Mouse (Mus musculus) lung, postnatal 0 days (tissue): ENCODE results near the gene Zfp217. TPM values are rescaled to one million over a fixed set of nuclear protein-coding genes. Genes with fewer than 3 reads are reported as not detected.
A peak's percentile ranks its signal among the peaks of the same experiment; 100 is the strongest.

Experiments used
- ATAC-seq: fragments of 200-750 bp; cut with Nextera tagmentation; 2 replicates; pipeline ENCODE4 v1.8.0; 2017; ENCODE audit warnings: moderate library complexity
- DNase-seq: peaks from one replicate; pipeline ENCODE4 v3.0.0-alpha.2; 2016; ENCODE audit warnings: low spot score
- H3K27ac ChIP-seq: fragments of 300-500 bp; sonication (generic); 2 replicates; pipeline ENCODE4 v1.5.1; 2014; ENCODE audit warnings: antibody characterized with exemption, mild to moderate bottlenecking, low read length, mixed read lengths
- H3K27me3 ChIP-seq: fragments of 300-500 bp; sonication (generic); replicated peaks from 2 replicates; pipeline ENCODE4 v1.6.1; 2014; ENCODE audit warnings: low read length, mixed read lengths; ENCODE audit not compliant: insufficient read depth
- H3K36me3 ChIP-seq: fragments of 300-500 bp; sonication (generic); 2 replicates; pipeline ENCODE4 v1.6.1; 2014; ENCODE audit warnings: low read length, mixed read lengths; ENCODE audit not compliant: insufficient read depth
- H3K4me1 ChIP-seq: fragments of 300-500 bp; sonication (generic); 2 replicates; pipeline ENCODE4 v1.6.1; 2014; ENCODE audit warnings: antibody characterized with exemption, low read depth, low read length, mixed read lengths; ENCODE audit not compliant: insufficient read depth
- H3K4me2 ChIP-seq: fragments of 300-500 bp; sonication (generic); replicated peaks from 2 replicates; pipeline ENCODE4 v1.6.1; 2014; ENCODE audit warnings: low read depth, mild to moderate bottlenecking, low read length, moderate library complexity, mixed read lengths
- H3K4me3 ChIP-seq: fragments of 300-500 bp; sonication (generic); 2 replicates; pipeline ENCODE4 v1.5.1; 2014; ENCODE audit warnings: low read depth, low read length
- H3K9ac ChIP-seq: fragments of 300-500 bp; sonication (generic); replicated peaks from 2 replicates; pipeline ENCODE4 v1.6.1; 2014; ENCODE audit warnings: low read depth, mild to moderate bottlenecking
- H3K9me3 ChIP-seq: fragments of 300-500 bp; sonication (generic); 2 replicates; pipeline ENCODE4 v1.6.1; 2016; ENCODE audit warnings: low read length, mixed read lengths
- CTCF ChIP-seq: IDR thresholded peaks from 2 replicates; pipeline ENCODE4 v1.5.1; 2016; ENCODE audit warnings: antibody characterized with exemption, mild to moderate bottlenecking
- EP300 ChIP-seq: IDR thresholded peaks from 2 replicates; pipeline ENCODE4 v1.6.1; 2016; ENCODE audit warnings: antibody characterized with exemption, mild to moderate bottlenecking, control low read depth
- WGBS: fragments of 180-500 bp; shearing (Covaris S2); extraction: QIAGEN DNeasy Blood & Tissue Kit; methylation state at CpG from one replicate; pipeline ENCODE4 v1.1.7; 2014; 5-methylcytosine and 5-hydroxymethylcytosine counted together
- polyA plus RNA-seq: library from polyadenylated mRNA; unstranded; fragments of >200 nt; fragmentation: Nextera tagmentation; extraction: Ambion mirVana; gene quantifications from 2 replicates; pipeline ENCODE4 v1.2.1, GENCODE M21; 2015

Zfp217 gene
- polyA plus RNA-seq, 1 experiment from 2014 or later = 4.4 TPM

- Histone ChIP-seq H3K9me3 (no peaks in the 10 kb centered on the region), H3K9ac (no peak overlapping the region), H3K27me3 (no peaks in the 10 kb centered on the region), H3K27ac (peak overlapping the region; percentile 38; the same call in 1 of the 2 replicates), H3K4me3 (no peak overlapping the region), H3K4me1 (peaks cover 11% of the 10 kb centered on the region; the same call in 1 of the 2 replicates), H3K4me2 (no peak overlapping the region), H3K36me3 (no peaks in the 10 kb centered on the region)
- TF ChIP-seq EP300 = no peak
- TF ChIP-seq CTCF = no peak
- 41% methylated on average over 11 of the region's 11 CpGs for WGBS
- ATAC-seq (no peak), DNase-seq (peak; percentile 69)
Measured at GRCm38 (mm10) chr2:170157280-170158200, 9.6 kb upstream of the Zfp217 start.

DNA sequence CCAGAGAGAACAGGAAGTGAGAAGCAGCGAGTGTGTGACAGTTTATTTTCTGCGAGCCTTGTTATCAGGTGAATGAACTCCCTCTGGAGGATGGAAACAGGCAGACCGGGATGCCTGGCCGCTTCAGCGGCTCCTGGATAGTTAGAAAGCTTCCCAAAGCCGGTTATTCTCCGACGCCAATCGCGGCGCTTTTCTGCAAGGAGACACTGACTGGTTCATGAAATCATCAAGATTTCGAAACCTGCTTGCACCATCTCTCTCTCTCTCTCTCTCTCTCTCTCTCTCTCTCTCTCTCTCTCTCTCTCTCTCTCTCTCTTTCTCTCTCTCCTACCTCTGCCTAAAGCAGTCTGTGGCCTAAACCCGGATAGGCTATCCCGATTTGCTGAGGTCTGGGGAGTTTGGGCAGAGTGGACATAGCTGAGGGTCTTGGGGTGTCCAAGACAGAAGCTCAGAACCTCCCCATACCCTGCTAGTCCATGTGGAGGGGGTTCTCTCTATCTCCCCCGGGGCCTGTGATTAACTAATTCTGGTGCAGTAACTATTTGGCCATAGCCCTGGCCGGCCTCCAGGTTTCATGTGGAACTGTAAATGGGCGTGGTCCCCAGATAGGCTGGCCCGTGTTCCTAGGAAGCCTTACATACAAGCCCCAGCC lies 7.3 kb upstream of the Zfp217 start:
- ATAC-seq = peak; percentile 58
- H3K27me3 ChIP-seq = no peaks in the 10 kb centered on the region
- H3K36me3 ChIP-seq = no peaks in the 10 kb centered on the region
- H3K9ac ChIP-seq = no peak overlapping the region
- H3K27ac ChIP-seq = peak overlapping the region; percentile 91
- under 1% methylated on average over 18 of the region's 18 CpGs for WGBS
- peaks cover 14% of the 10 kb centered on the region; the same call in 1 of the 2 replicates for H3K4me1 ChIP-seq
- no peaks in the 10 kb centered on the region for H3K9me3 ChIP-seq
- peak; percentile 91 for DNase-seq
- peak overlapping the region; percentile 31 for H3K4me3 ChIP-seq
- peak overlapping the region; percentile 69 for H3K4me2 ChIP-seq
- TF ChIP-seq CTCF (peak; percentile 53), EP300 (peak; percentile 33)

DNA sequence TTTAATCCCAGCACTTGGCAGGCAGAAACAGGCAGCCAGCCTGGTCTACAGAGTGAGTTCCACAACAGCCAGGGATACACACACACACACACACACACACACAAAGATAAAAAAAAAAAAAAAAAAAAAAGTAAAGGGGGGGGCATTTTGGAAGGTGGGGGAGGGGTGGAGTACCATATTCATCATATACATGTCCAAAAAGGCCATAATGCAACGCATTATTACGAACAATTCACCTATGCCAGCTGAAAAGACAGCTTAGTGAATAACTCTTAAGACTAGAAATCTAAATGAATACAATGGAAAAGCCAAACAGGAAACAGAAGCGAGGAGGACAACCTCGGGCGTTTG lies 6.8 kb upstream of the Zfp217 start:
- Histone ChIP-seq H3K9ac (no peak overlapping the region), H3K9me3 (no peaks in the 10 kb centered on the region), H3K27me3 (no peaks in the 10 kb centered on the region), H3K27ac (peak overlapping the region; percentile 91), H3K4me2 (peak overlapping the region; percentile 69), H3K4me3 (peak overlapping the region; percentile 31), H3K4me1 (peaks cover 14% of the 10 kb centered on the region; the same call in 1 of the 2 replicates), H3K36me3 (no peaks in the 10 kb centered on the region)
- DNase-seq = no peak
- WGBS = 5% methylated on average over 5 of the region's 5 CpGs
- peak; percentile 19; the same call in 1 of the 2 replicates for TF ChIP-seq EP300
- no peak for TF ChIP-seq CTCF
- 0 out of 2 replicates have a peak, but pooled peaks have one; percentile 5 for ATAC-seq

DNA sequence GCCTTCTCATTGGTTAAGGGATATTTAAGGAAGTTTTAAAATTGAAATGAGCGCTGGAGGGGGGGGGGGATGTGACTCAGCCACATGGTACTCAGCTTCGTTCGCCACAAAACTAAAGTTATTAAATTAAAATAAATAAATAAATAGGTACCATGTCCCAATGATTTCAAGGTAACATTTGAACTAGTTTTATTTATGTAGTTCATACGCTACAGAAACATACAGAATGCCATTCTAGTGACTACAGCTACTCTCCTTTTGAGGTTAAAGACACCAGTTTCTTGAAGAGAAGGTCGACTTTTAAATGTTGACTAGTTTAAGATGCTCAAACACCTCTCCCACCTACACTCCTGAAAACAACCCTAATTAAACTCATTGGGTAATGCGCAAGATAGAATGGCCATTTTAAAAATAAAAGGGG lies 6.4 kb upstream of the Zfp217 start:
- DNase-seq (no peak), ATAC-seq (no peak)
- H3K9me3 ChIP-seq = no peaks in the 10 kb centered on the region
- H3K36me3 ChIP-seq = no peaks in the 10 kb centered on the region
- WGBS = 20% methylated on average over 6 of the region's 6 CpGs
- no peak overlapping the region; the same call in 1 of the 2 replicates for H3K4me3 ChIP-seq
- peaks cover 14% of the 10 kb centered on the region; the same call in 1 of the 2 replicates for H3K4me1 ChIP-seq
- H3K27ac ChIP-seq = peak overlapping the region; percentile 91
- H3K27me3 ChIP-seq = no peaks in the 10 kb centered on the region
- no peak; the same call in 1 of the 2 replicates for TF ChIP-seq EP300
- no peak for TF ChIP-seq CTCF
- peak overlapping the region; percentile 69 for H3K4me2 ChIP-seq
- H3K9ac ChIP-seq = no peak overlapping the region

GRCm38 (mm10) chr2:170153421-170154271 lies 5.7 kb upstream of the Zfp217 start:
- Histone ChIP-seq H3K4me3 (peak overlapping the region; percentile 46), H3K27ac (peak overlapping the region; percentile 91), H3K36me3 (no peaks in the 10 kb centered on the region), H3K4me2 (peak overlapping the region; percentile 69), H3K4me1 (peaks cover 14% of the 10 kb centered on the region; the same call in 1 of the 2 replicates), H3K9me3 (no peaks in the 10 kb centered on the region), H3K9ac (peak overlapping the region; percentile 72), H3K27me3 (no peaks in the 10 kb centered on the region)
- DNase-seq (peak; percentile 74), ATAC-seq (peak; percentile 20)
- WGBS = 3% methylated on average over 37 of the region's 37 CpGs
- TF ChIP-seq EP300 (no peak), CTCF (no peak; the same call in 1 of the 2 replicates)
